Mouse (Mus musculus) adipocyte (in vitro differentiated cells): ENCODE measurements around the gene Dctpp1.

Source experiments
- DNase-seq: peaks from one replicate; pipeline ENCODE4 v3.0.0-alpha.2; 2016; ENCODE audit warnings: low spot score

The Dctpp1 gene

DNA sequence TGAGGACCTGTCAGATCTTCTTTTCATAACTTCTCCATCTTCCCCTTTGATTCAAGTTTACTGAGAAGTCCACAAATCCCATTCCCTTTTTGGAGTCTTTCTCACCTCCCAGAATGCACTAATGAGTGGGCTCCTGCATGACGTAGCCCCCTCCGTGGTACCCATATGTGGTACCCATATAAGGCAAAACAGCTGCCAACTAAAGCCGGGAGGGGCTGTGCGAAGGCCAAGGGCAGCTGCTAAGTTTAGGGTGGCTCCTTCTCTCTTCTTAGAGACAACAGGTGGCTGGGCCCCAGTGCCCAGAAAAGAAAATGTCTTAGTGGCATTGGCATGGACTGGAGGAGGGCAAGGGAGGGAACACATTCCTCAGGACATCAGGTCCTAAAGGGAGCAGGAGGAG is 50.2 kb downstream of the Dctpp1 start:
- no peak for DNase-seq

- no peak for DNase-seq
Observed at GRCm38 (mm10) chr7:127209851-127210250, 50.7 kb downstream of the Dctpp1 start.

DNA sequence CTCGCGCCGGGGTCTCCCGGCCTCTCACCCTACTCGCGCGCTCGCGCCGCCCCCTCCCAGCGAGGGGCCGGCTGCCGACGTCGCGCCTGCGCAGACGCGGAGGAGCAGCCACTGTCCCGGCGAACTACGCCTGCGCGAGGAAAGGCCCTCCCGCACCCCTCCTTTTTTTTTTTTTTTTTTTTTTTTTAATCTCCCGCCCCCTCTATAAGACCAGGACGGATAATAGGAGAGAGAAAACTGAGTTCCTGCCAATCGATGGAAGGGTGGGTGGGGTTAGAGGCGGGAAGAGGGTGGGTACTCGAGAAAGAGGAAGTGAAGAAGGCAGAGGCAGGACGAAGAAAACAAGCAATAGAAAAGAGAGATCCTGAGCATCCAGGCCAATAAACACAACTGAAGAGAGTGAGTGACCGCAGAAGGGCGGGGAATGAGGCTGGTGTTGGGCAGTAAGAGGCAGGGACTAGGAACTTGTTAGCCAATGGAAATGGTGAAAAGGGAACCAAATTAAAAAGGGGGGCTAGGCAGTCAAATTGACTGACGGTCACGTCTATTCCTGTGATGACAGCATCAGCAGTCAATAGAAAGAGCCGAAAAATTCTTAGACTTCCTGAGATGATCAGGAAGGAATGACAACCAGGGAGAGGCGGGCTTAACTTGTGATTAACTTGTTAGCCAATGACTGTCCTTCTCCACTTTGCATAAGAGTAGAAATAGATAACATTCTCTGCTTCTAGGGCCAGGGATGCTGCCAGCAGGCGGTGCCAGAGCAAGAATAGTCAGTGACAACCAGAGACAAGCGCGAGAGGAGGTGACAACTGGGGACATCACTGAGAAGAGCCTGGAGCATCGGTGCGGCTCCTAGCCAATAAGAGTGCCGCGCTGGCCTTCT is 51.7 kb downstream of the Dctpp1 start, which contains the start of gene Mylpf:
TSS of gene Mylpf (plus strand) at position 338 of the 886 bp plus-strand sequence.
- peak; percentile 98 for DNase-seq

GRCm38 (mm10) chr7:127208295-127208552 is 52.3 kb downstream of the Dctpp1 start, which contains the start of gene Tbc1d10b:
Gene Tbc1d10b (minus strand): TSS chr7:127208468.
- DNase-seq: no peak

DNA sequence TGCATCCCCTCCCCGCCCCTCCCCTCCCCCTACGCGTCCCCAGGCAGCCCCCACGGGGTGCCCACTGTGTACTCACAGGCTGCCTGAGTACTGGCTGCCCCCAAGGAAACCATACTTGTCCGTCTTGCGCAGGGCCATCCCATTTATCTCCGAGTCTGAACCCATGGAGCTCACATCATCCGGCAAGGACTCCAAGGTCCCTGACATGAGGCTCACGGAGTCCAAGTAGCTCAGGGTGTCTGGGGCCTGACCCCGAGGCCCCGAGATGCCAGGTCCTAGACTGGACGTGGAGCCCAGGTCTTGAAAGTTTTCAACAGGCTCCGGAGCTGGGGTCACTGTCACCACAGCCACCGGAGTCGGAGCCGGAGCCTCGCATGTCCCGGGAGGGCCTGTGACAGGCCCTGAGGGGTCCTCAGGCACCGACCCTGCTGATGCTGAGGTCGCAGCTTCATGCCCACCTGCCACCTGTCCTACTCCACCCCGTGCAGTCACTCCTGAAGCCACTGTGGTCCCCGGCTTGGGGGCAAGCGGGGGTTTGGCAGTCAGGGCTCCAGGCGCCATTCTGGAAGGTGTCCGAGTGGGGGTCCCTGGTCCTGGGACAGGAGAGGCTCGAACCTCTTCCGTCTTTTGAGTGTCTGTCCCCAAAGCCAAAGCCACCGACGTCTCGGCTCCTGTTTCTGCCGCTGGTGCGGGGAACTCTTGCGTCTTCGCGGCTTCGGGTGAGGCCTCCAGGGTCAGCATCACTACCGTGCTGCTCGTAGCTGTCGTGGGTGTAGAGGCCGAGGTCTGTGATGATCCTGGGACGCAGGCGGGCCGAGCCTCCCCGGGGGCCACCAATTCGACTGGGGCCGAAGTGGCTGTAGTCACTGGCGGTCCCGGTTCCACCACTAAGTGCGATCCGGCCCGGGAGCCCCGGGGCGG is 52.9 kb downstream of the Dctpp1 start:
- no peak for DNase-seq
